Mouse (Mus musculus) heart, postnatal 0 days (tissue): ENCODE results near the gene Ubl7.

Experiments used
- CTCF ChIP-seq: IDR thresholded peaks from 2 replicates; pipeline ENCODE4 v1.5.1; 2016; ENCODE audit warnings: antibody characterized with exemption, control low read depth, low read depth
- EP300 ChIP-seq: IDR thresholded peaks from 2 replicates; pipeline ENCODE4 v1.6.1; 2016; ENCODE audit warnings: antibody characterized with exemption, low read depth

DNA sequence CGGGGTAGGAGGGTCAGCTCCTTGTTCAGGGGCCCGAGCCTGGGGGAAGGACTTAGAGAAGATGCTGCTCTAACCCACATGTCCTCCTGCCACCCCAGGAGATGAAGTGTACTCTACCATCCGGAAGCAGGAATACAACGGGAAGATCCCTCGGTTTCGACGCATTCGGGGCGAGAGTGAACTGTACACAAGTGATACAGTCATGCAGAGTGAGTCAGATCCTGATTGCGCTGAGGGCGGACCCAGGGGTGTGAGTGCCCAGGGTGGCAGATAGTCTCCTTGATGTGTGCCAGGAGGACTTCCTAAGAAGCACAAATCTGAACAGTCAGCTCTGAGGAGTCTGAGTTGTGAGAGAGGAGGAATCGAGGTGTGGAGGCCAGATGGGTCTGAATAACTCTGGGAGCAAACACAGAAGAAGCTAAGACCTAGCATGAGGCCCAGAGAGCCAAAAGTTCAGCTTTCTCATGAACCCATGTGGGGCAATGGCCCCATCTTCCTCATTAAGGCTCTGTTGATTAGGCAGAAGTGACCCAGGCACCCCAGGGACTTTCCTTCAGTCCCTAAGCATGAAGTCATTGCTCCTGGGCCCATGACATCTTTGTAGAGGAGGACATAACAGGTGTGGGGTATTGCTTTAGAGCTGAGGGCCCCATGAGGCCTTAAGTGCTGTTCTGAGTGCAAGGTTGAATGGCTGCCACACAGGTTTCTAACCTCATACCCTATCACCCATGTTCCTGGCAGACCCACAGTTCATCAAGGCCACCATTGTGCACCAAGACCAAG lies 44.4 kb downstream of the Ubl7 start:
- no peak for TF ChIP-seq CTCF
- no peak for TF ChIP-seq EP300
